Mouse (Mus musculus): ENCODE measurements around the gene Armc10.
"Not testable (repeated sequence)": the region's sequence is repeated elsewhere in the genome, so short reads cannot be mapped to it uniquely, and the experiment has no call there.

Armc10 gene

GRCm38 (mm10) chr5:21645439-21646132, at the start of gene Armc10, which contains the start of gene Fbxl13:
TSS of gene Armc10 (plus strand) at chr5:21645813.
TSS of gene Fbxl13 (minus strand) at chr5:21645634.
- peak; percentile 97 for DNase-seq

GRCm38 (mm10) chr5:21599536-21599935, 46.1 kb upstream of the Armc10 start:
- DNase-seq, result not testable (repeated sequence)

- no peak for DNase-seq
Measured at GRCm38 (mm10) chr5:21599961-21600360, 45.7 kb upstream of the Armc10 start.

- DNase-seq, result no peak
Measured at GRCm38 (mm10) chr5:21605936-21606335, 39.7 kb upstream of the Armc10 start.

GRCm38 (mm10) chr5:21608311-21609304, 37.0 kb upstream of the Armc10 start:
- no peak for DNase-seq

GRCm38 (mm10) chr5:21610996-21611395, 34.6 kb upstream of the Armc10 start:
- DNase-seq, result no peak

- DNase-seq, result not testable (repeated sequence)
Measured at GRCm38 (mm10) chr5:21614299-21614698, 31.3 kb upstream of the Armc10 start.

GRCm38 (mm10) chr5:21616450-21617009, 29.1 kb upstream of the Armc10 start:
- no peak for DNase-seq

GRCm38 (mm10) chr5:21625916-21626315, 19.7 kb upstream of the Armc10 start:
- no peak for DNase-seq

- DNase-seq, result peak; percentile 56
Measured at GRCm38 (mm10) chr5:21640961-21641360, 4.7 kb upstream of the Armc10 start.

GRCm38 (mm10) chr5:21643606-21644005, 2.0 kb upstream of the Armc10 start:
- no peak for DNase-seq

- no peak for DNase-seq
Measured at GRCm38 (mm10) chr5:21644891-21645438, 648 bp upstream of the Armc10 start.

- no peak for DNase-seq
Measured at GRCm38 (mm10) chr5:21646133-21646491, 499 bp downstream of the Armc10 start.

GRCm38 (mm10) chr5:21650736-21651135, 5.1 kb downstream of the Armc10 start:
- DNase-seq, result no peak

- DNase-seq, result no peak
Measured at GRCm38 (mm10) chr5:21651885-21652612, 6.4 kb downstream of the Armc10 start.

- no peak for DNase-seq
Measured at GRCm38 (mm10) chr5:21656912-21657311, 11.3 kb downstream of the Armc10 start.

- no peak for DNase-seq
Measured at GRCm38 (mm10) chr5:21658038-21658437, 12.4 kb downstream of the Armc10 start.

GRCm38 (mm10) chr5:21658623-21659395, 13.2 kb downstream of the Armc10 start:
- peak; percentile 83 for DNase-seq

GRCm38 (mm10) chr5:21660850-21661249, 15.2 kb downstream of the Armc10 start:
- no peak for DNase-seq

- DNase-seq, result no peak
Measured at GRCm38 (mm10) chr5:21663081-21663480, 17.5 kb downstream of the Armc10 start.
